Mouse (Mus musculus) A20 (cell line): ENCODE data around the gene Rab1a.
A peak's percentile ranks its signal among the peaks of the same experiment; 100 is the strongest.

ENCODE experiments used
- DNase-seq: peaks from one replicate; pipeline ENCODE4 v3.0.0-alpha.2; 2011; ENCODE audit warnings: low read depth, low spot score

Gene Rab1a

DNA sequence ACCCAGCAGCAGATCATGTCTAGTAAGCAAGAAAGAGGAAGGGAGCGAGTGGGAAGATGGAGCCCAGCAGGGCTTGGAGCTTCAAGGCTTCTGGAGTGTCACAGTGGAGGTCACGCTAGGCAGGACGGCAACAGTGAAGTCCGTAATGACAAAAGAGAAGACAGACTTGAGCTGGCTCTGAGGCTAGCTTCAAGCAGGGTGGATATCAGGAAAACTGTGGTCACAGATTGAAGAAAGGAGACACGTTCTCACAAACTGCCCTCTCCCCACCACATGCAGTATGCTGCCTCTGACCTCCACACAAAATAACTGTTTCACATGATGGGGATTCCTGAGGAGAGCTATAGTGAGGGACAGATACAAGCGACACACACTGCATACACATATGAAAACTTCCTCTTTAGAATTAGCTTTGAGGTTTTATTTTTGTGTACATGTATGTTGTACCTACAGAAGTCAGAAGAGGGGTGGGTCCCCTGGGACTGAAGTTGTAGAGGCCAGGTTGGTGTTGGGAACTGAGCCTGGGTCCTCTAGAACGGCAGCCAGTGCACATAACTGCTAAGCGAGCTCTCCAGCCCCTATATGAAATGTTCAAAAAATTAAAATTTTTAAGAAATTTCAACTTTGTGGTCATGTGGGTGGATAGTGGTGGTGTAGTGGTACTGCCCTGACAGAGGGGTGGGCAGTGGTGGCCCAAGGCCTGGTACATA lies 46.1 kb downstream of the Rab1a start:
- DNase-seq, result peak; percentile 67

GRCm38 (mm10) chr11:20248277-20248676 lies 47.0 kb downstream of the Rab1a start:
- peak; percentile 79 for DNase-seq

- peak; percentile 80 for DNase-seq
Measured at GRCm38 (mm10) chr11:20248840-20249239, 47.6 kb downstream of the Rab1a start.

GRCm38 (mm10) chr11:20249296-20250110 lies 48.3 kb downstream of the Rab1a start, which contains the start of gene Cep68:
TSS of gene Cep68 (minus strand) at chr11:20249429.
- DNase-seq, result peak; percentile 96

DNA sequence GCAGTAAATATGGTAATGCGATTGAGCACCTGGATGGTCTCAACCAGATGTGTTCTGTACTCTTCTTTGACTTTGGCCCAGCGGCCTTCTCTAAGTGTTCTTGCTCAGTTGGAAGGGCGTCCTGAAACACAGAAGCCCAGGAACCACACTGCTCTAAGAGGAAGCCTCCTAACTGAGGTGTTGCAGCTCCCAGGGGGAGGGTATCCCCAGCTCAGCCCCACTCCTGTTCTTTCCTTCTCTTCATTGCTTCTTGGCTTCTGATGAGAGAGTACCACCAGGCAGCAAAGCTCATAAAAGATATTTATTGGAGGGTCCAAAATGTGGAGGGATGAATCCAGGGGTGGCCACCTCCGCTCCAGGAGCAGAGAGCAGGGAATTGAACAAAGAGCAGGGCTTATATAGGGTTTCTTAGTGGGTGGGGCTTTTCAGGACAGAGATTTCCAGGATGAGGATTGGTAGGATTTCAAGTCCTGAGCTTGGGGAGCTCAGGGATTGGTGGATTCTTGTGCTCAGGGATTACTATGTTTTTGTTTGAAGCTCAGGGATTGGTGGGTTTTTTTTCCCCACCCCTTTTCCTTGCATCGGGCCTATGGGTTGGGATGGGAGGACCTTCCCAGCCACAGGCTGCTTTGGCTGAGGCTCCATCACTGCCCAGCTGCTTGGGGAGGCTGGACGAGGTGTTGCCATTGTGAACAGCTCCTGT lies 49.4 kb downstream of the Rab1a start:
- DNase-seq, result no peak

GRCm38 (mm10) chr11:20253088-20253487 lies 51.9 kb downstream of the Rab1a start:
- no peak for DNase-seq

DNA sequence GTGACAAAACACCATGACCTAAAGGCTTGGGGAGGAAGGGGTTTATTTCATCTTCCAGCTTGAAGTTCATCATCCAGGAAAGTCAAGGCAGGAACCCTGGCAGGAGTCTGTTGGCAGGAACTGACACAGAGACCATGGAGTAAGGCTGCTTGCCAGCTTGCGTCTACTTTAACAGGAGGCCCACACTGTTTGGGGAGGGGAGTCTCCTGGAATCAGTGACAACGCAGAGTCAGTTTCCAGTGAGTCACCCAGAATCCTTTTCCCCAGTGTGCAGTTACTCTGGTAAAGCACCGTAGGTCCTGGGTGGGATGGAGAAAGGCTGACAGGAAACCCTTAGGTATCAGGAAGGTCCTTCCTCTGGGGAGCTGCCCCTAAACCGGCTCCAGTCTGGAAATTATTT lies 53.6 kb downstream of the Rab1a start:
- DNase-seq, result no peak

- DNase-seq, result peak; percentile 51
Measured at GRCm38 (mm10) chr11:20262628-20263380, 61.6 kb downstream of the Rab1a start.

- no peak for DNase-seq
Measured at GRCm38 (mm10) chr11:20269885-20270284, 68.7 kb downstream of the Rab1a start.

- no peak for DNase-seq
Measured at GRCm38 (mm10) chr11:20275974-20276373, 74.7 kb downstream of the Rab1a start.
